Mouse (Mus musculus) adrenal gland, postnatal 0 days (tissue): ENCODE measurements around the gene Ufl1. TPM values are rescaled to one million over a fixed set of nuclear protein-coding genes. Genes with fewer than 3 reads are reported as not detected.

Experiments used
- polyA plus RNA-seq: library from polyadenylated mRNA; unstranded; fragments of >200 nt; fragmentation: Nextera tagmentation; extraction: Ambion mirVana; gene quantifications from 2 replicates; pipeline ENCODE4 v1.2.1, GENCODE M21; 2015

Gene Ufl1
- polyA plus RNA-seq, result 28.7 and 39.6 TPM in 2 replicates

DNA sequence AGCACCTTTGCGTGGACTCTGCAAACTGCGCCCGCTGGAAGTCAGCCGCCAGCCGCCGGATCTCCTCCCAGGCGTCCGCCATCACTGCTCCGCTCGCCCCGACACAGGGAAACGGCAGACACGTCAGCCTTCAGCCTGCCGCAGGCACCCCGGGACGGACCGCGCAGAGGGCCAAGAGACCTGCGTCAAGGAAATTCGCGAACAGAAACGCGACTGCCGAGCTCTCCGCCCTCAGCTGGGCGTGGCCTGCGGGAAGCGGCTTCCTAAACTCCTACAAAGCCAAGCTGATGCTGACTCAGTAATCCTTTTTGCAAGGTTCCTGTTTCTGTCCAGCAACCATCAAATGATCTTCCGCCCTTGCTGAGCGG lies at the start of gene Ufl1:
Ufl1 (minus strand) TSS at position 151 of the 368 bp plus-strand sequence.

DNA sequence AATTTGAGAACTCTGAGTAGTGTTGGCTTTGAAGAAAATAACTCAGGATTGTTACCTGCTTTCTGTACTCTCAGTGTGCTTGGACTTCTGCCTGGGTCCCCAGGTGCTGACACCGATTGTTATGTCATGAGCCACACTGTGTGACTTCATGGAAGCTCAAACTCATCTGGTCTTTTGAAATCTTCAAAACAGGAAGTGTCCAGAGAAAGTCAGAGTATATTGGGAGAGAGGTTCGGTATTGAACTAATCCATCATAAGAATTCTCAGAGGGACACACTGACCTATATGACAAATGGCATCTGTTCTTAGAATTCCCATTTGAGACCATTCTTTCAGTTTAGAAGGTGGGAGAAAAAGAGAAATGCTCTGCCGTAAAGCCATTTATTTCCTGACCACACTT lies 38.8 kb downstream of the Ufl1 start, which contains the start of gene Fhl5:
Fhl5 (minus strand) TSS at position 101 of the 400 bp plus-strand sequence.

Other genes starting within 250 kb of the Ufl1 start
- 0.17 and 0.68 TPM in 2 replicates for gene Fhl5, start 38.9 kb downstream of the Ufl1 start, polyA plus RNA-seq